Mouse (Mus musculus) gastrocnemius, adult 2 months (tissue): ENCODE data around the gene Epn1. TPM values are rescaled to one million over a fixed set of nuclear protein-coding genes. Genes with fewer than 3 reads are reported as not detected.

Source experiments
- DNase-seq: peaks from one replicate; pipeline ENCODE4 v3.0.0; 2022
- H3K27ac ChIP-seq: fragments of 200-600 bp; 2 replicates; pipeline ENCODE4 v1.8.1; 2022; ENCODE audit warnings: mild to moderate bottlenecking
- H3K4me3 ChIP-seq: fragments of 200-600 bp; 2 replicates; pipeline ENCODE4 v1.8.1; 2022; ENCODE audit warnings: mild to moderate bottlenecking, moderate library complexity
- CTCF ChIP-seq: fragments of 200-600 bp; IDR thresholded peaks from 2 replicates; pipeline ENCODE4 v1.8.1; 2022; ENCODE audit warnings: antibody characterized with exemption, mild to moderate bottlenecking, moderate library complexity
- intact Hi-C: fragments of 180-260 bp; cut with DNase I; formaldehyde crosslinking; loops from one replicate; pipeline ENCODE4 v1.15.1; 2025
- total RNA-seq, 2 experiments: library from RNA; stranded (reverse); gene quantifications; 2 replicates each; pipeline ENCODE4 v1.2.3; 2021

Gene Epn1
- total RNA-seq, 2 experiments from 2014 or later = 165 to 171 TPM

- intact Hi-C loops = no loop called here
- DNase-seq = no peak
- no peak for TF ChIP-seq CTCF
- peak overlapping the region; percentile 35; the same call in 1 of the 2 replicates for H3K27ac ChIP-seq
- no peak overlapping the region for H3K4me3 ChIP-seq
These were observed 3.5 kb downstream of the Epn1 start for GRCm38 (mm10) chr7:5083325-5084105.

- no peak for TF ChIP-seq CTCF
- DNase-seq = no peak
- intact Hi-C loops = no loop called here
- no peak overlapping the region for H3K4me3 ChIP-seq
- no peak overlapping the region for H3K27ac ChIP-seq
These were observed 5.5 kb downstream of the Epn1 start for GRCm38 (mm10) chr7:5085512-5085911.

- TF ChIP-seq CTCF = no peak
- no peak overlapping the region for H3K27ac ChIP-seq
- intact Hi-C loops = no loop called here
- DNase-seq = no peak
- no peak overlapping the region for H3K4me3 ChIP-seq
These were observed 6.9 kb downstream of the Epn1 start for GRCm38 (mm10) chr7:5086921-5087440.

- intact Hi-C loops = no loop called here
- DNase-seq = no peak
- Histone ChIP-seq H3K27ac (no peak overlapping the region), H3K4me3 (no peak overlapping the region)
- no peak for TF ChIP-seq CTCF
These were observed 7.9 kb downstream of the Epn1 start for GRCm38 (mm10) chr7:5087886-5088285.

GRCm38 (mm10) chr7:5089853-5090252 is 9.8 kb downstream of the Epn1 start:
- no peak for TF ChIP-seq CTCF
- no peak for DNase-seq
- H3K27ac ChIP-seq = no peak overlapping the region
- no peak overlapping the region for H3K4me3 ChIP-seq
- intact Hi-C loops = no loop called here

GRCm38 (mm10) chr7:5091008-5091728 is 11.1 kb downstream of the Epn1 start:
- intact Hi-C loops = no loop called here
- Histone ChIP-seq H3K4me3 (no peak overlapping the region), H3K27ac (no peak overlapping the region)
- TF ChIP-seq CTCF = no peak
- DNase-seq = no peak

GRCm38 (mm10) chr7:5092381-5092780 is 12.3 kb downstream of the Epn1 start:
- Histone ChIP-seq H3K4me3 (no peak overlapping the region), H3K27ac (peak overlapping the region; percentile 24; the same call in 1 of the 2 replicates)
- DNase-seq = no peak
- intact Hi-C loops = no loop called here
- no peak for TF ChIP-seq CTCF

- intact Hi-C loops = no loop called here
- no peak for DNase-seq
- Histone ChIP-seq H3K4me3 (no peak overlapping the region), H3K27ac (peak overlapping the region; percentile 6; the same call in 1 of the 2 replicates)
- TF ChIP-seq CTCF = no peak
These were observed 12.9 kb downstream of the Epn1 start for GRCm38 (mm10) chr7:5092831-5093510.

GRCm38 (mm10) chr7:5098769-5099168 is 18.7 kb downstream of the Epn1 start:
- TF ChIP-seq CTCF = no peak
- no peak overlapping the region for H3K27ac ChIP-seq
- intact Hi-C loops = no loop called here

GRCm38 (mm10) chr7:5099796-5100195 is 19.8 kb downstream of the Epn1 start:
- no peak for TF ChIP-seq CTCF
- DNase-seq = no peak
- H3K27ac ChIP-seq = no peak overlapping the region
- intact Hi-C loops = no loop called here
- H3K4me3 ChIP-seq = no peak overlapping the region

More at GRCm38 (mm10) chr7:5098769-5099168, 18.7 kb downstream of the Epn1 start:
- H3K4me3 ChIP-seq = no peak overlapping the region
- DNase-seq = no peak

- no peak overlapping the region for H3K27ac ChIP-seq
- no peak overlapping the region for H3K4me3 ChIP-seq
- intact Hi-C loops = no loop called here
- no peak for DNase-seq
- no peak for TF ChIP-seq CTCF
These were observed 21.1 kb downstream of the Epn1 start for GRCm38 (mm10) chr7:5101066-5101663.

GRCm38 (mm10) chr7:5102564-5102963 is 22.5 kb downstream of the Epn1 start:
- TF ChIP-seq CTCF = no peak
- no peak overlapping the region for H3K27ac ChIP-seq
- DNase-seq = no peak
- H3K4me3 ChIP-seq = no peak overlapping the region
- intact Hi-C loops = no loop called here
